Mouse (Mus musculus): Measurements from ENCODE around the gene Ccdc34. TPM values are rescaled to one million over a fixed set of nuclear protein-coding genes. Genes with fewer than 3 reads are reported as not detected.

The Ccdc34 gene
- total RNA-seq, 1 experiment from 2014 or later: 7.6 TPM

DNA sequence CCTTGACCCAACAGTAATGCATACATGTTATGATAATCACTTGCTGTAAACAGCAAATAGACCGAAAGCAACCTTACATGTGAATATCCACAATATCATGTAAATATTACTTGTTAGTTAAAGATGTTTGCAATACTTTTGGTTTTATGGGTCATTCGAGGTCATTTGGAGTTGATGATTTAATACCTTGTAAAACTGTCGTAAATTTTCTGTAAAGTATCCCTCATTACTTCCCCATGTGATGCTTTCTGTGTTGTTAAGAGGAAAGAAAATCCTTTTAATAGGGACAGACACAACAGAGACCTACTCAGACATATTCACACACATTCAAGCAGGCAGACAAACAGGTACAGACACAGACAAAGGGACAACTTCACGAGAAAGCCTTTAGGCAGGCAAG, 150.1 kb downstream of the Ccdc34 start:
- no peak for ATAC-seq (ENCODE audit: extremely low read depth, insufficient number of reproducible peaks, low FRiP score, poor library complexity, severe bottlenecking)

DNA sequence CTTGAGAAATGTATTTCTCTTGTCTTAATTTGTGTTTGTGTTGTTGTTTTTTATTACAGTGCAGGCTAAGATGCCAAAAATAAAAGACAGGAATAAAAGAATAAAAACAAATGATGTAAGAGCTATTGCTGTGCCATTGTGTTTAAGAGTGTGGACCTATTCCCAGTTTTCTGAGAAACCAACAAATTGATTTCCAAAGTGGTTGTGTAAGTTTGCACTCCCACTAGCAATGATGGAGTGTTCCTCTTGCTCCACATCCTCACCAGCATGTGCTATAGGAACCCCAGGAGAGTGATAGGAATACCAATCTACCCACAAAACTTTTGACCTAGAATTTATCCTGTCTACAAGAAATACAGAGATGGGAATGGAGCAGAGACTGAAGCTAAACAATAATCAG, 150.7 kb downstream of the Ccdc34 start:
- no peak for ATAC-seq (ENCODE audit: extremely low read depth, insufficient number of reproducible peaks, low FRiP score, poor library complexity, severe bottlenecking)

DNA sequence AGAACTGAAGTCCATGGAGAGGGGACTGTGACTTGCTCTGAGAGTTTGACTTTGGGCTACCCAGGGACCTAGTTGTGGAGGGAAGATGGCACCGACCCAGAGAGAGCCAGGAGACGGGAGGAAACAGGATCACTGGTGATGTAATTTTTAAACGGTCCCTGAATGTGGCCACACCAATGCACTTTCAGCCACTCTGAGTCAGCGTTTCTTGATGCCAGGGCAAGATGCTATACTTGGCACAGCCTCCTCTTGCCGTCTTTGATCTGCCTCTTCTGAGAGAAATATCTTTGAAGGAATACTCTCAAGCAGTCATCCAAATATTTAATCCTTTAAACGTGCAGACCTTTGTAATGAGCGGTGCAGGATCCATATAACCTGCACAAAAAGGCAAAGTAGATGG, 154.8 kb downstream of the Ccdc34 start:
- ATAC-seq (ENCODE audit: extremely low read depth, insufficient number of reproducible peaks, low FRiP score, poor library complexity, severe bottlenecking): no peak

DNA sequence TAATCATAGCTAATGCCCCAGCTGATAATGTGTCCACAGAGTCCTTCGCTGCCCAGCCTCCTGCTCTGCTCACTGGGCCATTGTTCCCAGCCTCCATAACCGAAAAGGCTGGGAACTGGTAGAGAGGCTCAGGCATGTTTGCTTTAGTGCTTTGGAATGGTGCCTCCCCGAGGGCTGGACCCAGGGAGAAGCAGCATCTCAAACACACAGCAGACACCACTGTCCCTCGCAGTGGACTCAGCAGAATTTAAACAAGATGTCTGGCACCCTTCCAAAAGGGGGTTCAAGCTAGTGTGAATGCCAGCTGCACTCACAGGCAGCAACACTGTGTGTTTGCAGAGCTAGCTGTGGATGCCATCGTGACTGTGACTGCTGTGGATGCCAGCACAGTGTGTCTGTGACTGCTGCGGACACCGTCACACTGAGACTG, 156.2 kb downstream of the Ccdc34 start:
- ATAC-seq (ENCODE audit: extremely low read depth, insufficient number of reproducible peaks, low FRiP score, poor library complexity, severe bottlenecking): no peak

DNA sequence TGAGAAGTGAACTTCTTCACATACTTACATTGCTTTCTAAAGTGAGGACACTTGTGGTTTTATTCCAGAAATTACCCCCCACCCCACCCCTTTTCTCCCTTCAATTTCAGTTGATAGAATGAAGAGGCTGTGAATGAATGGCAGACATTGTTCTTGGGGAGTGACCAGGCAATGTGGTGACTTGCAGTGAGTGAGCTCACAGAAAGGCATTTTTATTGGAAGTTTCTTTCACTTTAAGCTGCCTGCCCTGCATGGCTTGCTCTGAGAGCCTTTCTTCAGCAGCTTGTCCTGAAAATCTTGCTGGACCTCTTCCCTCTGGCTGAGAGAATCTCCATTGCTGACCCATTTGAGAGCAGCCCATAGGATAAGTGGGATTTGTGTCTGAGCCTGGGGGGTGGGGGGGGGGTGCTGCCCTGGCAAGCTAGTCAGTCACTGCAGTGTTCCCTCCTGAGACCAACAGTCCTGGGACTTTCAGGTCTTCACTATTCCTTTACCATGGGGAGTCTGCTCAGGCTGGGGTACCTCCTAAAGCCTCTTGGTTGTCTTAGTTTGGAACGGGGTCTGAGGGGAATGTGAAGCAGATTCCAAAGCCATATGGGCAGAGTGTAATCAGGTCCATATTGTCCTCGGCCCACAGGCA, 159.3 kb downstream of the Ccdc34 start:
- ATAC-seq (ENCODE audit: extremely low read depth, insufficient number of reproducible peaks, low FRiP score, poor library complexity, severe bottlenecking): no peak

DNA sequence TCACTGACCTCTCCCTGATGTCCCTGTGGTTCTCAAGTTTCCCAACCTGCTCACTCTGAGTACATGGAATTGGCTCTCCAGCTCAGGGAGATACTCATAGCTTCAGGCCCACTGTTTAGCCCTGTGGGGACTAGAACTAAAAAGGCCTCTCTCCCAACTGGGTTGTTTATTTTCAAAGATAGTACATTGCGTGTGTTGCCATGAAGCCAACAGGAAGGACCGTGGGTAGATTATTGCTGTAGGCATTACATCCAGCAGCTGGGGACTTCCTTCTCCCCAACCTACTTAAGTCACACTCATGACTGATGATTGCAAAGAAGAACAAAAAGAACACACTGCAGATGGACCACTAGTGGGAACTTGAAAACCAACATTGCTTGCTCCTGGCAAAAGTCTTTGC, 159.8 kb downstream of the Ccdc34 start:
- ATAC-seq (ENCODE audit: extremely low read depth, insufficient number of reproducible peaks, low FRiP score, poor library complexity, severe bottlenecking): no peak

DNA sequence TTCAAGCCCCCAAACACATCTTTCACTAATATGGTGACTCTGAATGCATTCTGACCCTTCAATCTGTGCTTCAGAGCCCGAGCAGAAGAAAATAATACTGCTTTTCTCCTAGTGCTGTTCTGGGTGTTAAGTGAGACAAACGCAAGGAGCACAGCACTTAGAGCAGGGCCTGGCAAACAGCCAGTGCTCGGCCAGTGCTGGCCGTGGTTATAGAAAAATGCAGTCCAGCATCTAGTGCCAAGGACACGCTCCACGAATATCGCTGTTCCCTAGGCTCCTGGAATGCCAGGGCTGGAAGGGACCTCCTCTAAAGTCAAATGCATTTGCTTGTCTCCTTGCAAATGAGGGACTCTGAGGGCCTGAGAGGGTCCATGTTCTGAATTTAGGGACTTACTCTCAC, 160.3 kb downstream of the Ccdc34 start:
- no peak for ATAC-seq (ENCODE audit: extremely low read depth, insufficient number of reproducible peaks, low FRiP score, poor library complexity, severe bottlenecking)

DNA sequence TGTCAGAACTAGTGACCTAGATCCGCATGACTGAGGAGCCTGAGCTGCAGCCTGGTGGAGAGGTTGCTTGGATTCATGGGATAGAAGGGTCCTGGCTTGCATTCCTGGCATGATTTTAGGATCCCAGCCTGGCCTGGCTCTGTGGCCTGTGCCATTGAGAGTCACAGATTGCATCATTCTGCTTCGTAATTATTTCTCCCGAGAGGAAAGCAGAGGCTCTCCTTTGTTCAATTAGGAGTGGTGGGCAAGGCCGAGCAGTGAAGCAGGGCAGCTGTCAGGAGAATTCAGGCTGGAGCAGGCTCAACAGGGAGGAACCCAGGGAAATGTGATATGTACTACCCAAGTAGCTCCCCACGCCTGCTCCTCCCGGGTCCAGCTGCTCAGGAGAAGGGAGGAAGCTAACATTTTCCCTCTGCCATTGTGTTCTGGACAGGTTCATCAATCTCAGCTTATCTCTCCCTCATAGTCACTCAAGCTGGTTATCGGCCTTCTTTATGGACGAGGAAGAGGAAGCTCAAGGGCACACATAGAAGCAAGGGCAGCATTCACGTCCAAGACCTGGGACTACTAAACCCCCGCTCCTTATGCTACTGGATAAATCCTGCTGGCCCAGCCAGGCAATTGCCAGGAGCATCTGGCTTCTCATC, 162.2 kb downstream of the Ccdc34 start:
- no peak for ATAC-seq (ENCODE audit: extremely low read depth, insufficient number of reproducible peaks, low FRiP score, poor library complexity, severe bottlenecking)

DNA sequence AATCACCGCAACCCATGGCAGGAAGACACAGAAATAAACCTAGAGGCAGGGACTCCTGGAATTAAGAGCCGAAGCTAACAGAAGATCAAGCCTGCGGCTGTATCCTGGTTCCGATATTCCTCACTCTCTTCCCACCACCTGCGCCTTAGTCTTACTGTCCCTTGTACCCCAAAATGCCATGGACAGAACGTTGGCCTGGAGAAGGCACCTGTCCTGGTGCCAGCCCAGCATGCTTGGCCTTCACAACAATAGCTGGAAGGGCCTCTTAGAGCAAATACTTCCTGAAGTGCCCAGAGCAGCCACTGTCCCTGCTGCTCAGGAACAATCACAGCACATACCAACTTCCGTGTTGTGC, 162.7 kb downstream of the Ccdc34 start:
- no peak for ATAC-seq (ENCODE audit: extremely low read depth, insufficient number of reproducible peaks, low FRiP score, poor library complexity, severe bottlenecking)

DNA sequence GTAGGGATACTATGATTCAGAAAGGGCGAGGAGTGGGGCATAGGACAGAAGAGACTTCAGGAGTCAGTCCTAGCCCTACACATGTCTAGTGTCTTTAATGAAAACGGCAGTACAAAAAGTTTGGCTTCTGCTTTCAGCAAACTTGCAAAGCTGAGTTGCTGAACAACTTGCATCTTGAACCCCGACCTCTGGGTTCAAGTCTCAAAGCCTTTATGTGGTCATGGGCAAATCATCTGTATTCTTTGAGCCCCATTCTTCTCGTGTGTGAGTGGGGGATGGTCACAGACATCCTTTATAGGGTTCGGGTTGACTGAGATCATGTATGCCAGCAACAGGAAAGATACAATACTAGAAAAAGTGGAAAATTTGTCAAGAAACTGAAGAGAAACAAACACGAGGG, 164.0 kb downstream of the Ccdc34 start:
- ATAC-seq (ENCODE audit: extremely low read depth, insufficient number of reproducible peaks, low FRiP score, poor library complexity, severe bottlenecking): no peak

DNA sequence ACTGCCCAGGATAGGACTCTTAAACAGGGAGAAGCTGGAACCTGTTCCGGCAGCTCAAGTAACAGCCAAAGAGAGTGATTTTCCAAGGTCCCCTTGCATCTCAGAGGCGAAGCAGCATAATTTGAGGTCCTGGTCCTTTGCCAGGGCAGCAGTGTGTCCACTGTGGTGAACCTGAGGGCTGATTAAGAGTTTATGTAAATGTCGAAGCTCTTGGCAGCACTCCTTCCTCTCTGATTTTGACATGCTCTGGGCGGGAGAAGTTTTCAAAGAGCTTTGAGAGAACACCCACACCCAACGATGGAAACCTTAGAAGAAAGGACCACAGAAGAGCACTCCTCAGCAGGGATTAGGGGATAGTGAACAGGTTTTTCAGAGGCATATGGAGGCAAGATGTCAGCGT, 164.6 kb downstream of the Ccdc34 start:
- no peak for ATAC-seq (ENCODE audit: extremely low read depth, insufficient number of reproducible peaks, low FRiP score, poor library complexity, severe bottlenecking)

DNA sequence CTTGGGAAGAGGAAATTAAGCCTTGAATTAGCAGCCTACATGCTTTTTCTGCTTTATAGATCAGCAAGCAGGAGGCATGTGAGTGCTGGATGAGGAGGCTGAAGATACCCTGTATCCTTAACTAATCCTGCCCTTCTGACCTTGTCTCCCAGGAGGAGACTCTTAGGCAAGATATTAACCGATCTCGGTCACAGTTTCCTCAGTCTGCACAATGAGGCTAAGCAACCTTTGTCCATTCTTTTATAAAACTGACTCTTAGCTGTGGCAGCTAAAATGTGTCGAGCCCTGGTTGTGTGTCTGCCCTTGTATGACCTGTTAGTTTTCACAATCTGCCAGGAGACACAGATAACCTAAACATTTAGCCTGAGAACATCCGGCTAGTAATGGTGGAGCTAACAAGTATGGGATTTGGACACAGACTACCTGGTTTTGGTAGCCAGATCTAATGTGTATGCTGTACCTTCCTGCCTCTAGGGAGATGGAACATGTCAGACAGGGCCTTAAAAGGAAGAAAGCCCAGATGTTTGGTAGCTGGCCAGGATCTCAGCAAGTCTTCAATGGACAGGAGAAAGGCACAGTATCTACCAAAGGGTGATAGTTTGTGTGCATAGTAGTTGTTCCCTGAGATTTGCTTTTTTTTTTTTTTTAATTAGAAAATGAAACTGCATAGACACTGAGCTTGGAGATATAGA, 165.3 kb downstream of the Ccdc34 start:
- ATAC-seq (ENCODE audit: extremely low read depth, insufficient number of reproducible peaks, low FRiP score, poor library complexity, severe bottlenecking): no peak

DNA sequence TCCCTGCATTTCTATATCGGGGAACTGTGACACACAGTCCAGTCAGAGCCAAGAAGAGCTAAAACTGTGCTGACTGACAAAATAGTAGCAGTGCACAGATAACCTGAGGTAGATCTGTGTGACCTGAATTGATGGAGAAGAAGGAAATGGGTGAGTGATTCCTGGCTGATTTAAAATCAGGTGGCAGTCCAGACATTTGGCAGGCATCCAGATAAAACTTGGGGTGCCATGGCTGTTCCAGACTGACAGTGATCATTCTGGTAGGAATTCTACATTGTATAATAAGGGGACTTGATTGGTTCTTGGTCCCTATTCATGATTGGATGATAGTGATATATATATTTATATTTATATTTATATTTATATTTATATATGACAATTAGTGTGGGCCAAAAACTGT, 166.5 kb downstream of the Ccdc34 start:
- ATAC-seq (ENCODE audit: extremely low read depth, insufficient number of reproducible peaks, low FRiP score, poor library complexity, severe bottlenecking): no peak

DNA sequence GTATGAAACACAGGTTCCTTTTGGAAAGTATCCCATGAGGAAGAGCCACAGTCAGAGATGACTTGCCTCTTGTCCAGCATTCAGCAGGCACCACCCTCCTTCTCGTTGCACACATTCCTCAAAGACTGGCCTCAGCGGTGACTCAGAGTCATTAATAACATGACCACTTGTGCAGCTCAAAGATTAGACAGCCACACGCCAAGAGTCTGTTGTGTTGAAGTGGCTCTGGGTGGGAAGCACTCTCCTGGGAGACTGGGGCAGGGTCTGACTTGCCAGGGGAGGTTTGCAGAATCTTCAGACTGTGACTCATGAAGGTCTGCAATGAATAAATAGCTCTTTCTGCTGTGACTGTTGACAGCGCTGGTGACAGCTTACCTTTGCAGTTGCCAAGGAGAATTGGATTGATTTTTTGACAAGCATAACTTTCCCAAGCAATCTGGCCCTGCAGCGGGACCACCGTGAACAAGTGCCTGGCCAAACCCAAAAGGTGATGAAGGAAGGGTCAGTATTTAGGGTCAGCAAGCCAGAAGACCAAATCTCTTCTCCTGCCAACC, 168.9 kb downstream of the Ccdc34 start:
- ATAC-seq (ENCODE audit: extremely low read depth, insufficient number of reproducible peaks, low FRiP score, poor library complexity, severe bottlenecking): no peak

DNA sequence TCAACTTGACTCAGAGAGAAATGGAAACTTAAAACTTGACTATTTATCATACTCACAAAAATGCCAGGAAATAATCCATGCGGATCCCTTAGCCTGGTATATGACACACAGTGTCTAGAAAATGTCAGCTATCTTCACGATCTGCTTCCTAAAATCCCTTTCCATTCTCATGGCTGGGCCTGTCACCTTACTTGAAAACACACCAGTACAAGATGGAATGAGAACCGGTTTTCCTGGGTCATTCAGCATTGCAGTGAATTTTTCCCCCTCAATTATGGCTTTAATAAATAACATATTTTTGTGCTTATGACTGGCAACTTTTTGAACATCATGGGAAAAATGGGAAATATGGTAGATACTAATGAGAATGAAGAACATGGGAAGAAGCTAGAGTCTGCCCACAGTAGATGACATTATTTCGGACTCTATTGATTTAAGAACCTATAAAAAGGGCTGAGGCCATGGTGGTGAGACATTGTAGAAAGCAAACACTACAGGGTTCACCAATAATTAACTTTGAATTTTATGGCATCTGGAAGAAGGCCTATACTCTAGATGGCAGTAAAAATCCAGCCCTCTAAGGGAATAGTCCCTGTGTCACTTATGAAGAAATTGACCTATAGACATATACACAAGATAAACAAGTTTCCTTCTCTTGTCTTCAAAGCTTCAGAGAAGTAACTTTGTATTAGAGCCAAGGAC, 171.2 kb downstream of the Ccdc34 start:
- ATAC-seq (ENCODE audit: extremely low read depth, insufficient number of reproducible peaks, low FRiP score, poor library complexity, severe bottlenecking): no peak

DNA sequence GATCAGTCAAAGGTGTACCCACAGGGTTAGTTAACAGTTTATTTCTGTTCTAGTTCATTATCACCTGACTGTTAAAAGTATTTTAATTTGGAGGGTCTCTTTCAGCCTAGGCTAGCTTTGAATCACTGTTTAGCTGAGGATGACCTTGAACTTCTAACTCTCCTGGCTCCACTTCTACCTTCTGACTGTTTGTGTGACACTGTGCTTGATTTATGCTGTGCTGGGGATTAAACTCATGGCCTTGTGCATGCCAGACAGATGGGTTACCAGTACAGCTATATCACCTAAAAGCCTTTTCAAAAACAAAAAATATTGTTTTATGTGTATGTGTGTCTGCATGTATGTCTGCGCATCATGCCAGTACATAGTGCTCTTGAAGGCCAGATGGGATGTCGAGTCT, 172.8 kb downstream of the Ccdc34 start:
- ATAC-seq (ENCODE audit: extremely low read depth, insufficient number of reproducible peaks, low FRiP score, poor library complexity, severe bottlenecking): no peak

DNA sequence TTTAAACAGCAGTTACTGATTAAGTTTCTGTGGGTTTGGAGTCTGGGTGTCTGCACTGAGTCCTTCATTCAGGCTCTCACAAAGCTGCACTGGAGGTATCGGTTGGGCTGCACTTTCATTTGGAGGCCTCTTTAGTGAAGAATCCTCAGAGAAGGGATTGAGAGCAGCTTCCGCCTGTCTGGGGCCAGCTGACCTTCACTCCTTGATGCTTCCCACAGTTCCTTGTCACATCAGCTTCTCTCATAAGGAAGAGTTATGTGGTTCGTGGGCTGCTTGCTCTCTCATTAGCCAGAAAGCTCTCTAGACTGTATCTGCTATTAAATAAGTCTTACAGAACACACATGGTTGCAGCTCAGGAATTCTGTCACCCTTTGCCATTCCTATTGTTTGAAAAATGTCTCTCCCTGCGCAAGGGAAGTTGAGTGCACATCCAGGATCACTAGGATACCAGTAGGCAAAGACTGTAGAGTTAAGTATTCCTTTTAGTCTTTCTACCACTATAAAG, 173.6 kb downstream of the Ccdc34 start:
- ATAC-seq (ENCODE audit: extremely low read depth, insufficient number of reproducible peaks, low FRiP score, poor library complexity, severe bottlenecking): no peak

DNA sequence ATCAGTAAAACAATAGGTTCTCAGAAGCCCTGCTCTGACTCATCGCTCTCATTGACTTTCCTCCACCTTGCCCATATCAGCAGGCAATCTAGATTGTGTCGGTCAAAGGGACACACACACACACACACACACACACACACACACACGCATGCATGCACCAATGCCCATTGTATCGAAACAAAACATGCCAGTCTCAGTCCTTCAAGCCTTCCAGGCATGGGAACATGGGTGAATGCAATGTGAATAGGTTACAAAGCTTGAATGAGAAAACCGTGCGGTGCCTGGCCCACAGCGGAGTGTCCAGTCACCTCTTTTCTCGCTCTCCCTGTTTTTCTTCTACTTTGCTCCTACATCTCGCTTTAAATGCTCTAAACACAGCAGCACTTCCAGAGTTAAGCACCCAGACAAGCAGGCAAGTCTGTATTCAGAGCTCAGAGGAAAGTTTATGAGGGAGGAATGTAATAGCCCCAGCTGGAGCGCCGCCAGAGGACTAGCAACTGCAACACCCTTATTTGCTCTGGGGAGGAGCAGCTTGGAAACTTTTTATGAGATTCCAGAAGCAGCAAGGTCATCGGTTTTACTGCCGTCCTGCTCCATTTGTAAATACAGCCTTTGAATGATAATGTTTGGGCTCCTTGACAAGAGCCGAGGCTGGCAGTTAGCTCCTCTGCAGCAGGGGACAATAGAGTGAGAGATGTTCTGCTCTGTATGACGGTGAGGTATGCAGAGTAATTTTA, 174.5 kb downstream of the Ccdc34 start:
- ATAC-seq (ENCODE audit: extremely low read depth, insufficient number of reproducible peaks, low FRiP score, poor library complexity, severe bottlenecking): no peak

Measured in neutrophil, adult 5-6 weeks (primary cell).